8 mouse cellular contexts compared by ENCODE assay signal in genomic region chr7:135605002-135605803, GRCm38 (mm10).
DNase-seq lines count a peak whose midpoint lies in the region; ATAC-seq and TF ChIP-seq lines count a peak whose summit lies in the region.

No protein-coding gene starts in this region.

- H3K4me3 ChIP-seq in midbrain, embryonic 10.5 days: no peak overlapping the region
- H3K4me3 ChIP-seq in midbrain, embryonic 16.5 days (ENCODE audit: low read depth, low read length): no peak overlapping the region
- 0 out of 2 replicates have a peak overlapping the region, but pooled peaks have one; percentile 3 for H3K4me3 ChIP-seq in heart, embryonic 11.5 days (ENCODE audit: low read depth, low read length)
- no peak overlapping the region for H3K4me3 ChIP-seq in hindbrain, postnatal 0 days (ENCODE audit: low read length)

- no peaks in the 10 kb centered on the region for H3K9me3 ChIP-seq in midbrain, embryonic 10.5 days (replicated peaks)
- no peaks in the 10 kb centered on the region for H3K9me3 ChIP-seq in midbrain, embryonic 16.5 days (replicated peaks; ENCODE audit: control insufficient read depth, low read length, poor library complexity, severe bottlenecking)
- no peaks in the 10 kb centered on the region for H3K9me3 ChIP-seq in heart, embryonic 11.5 days (replicated peaks; ENCODE audit: control insufficient read depth, low read length)
- H3K9me3 ChIP-seq in hindbrain, postnatal 0 days (ENCODE audit: low read length): no peaks in the 10 kb centered on the region

- no peak for TF ChIP-seq CTCF in hindbrain, postnatal 0 days (IDR thresholded peaks at IDR 0.05; ENCODE audit: low read depth)

- peaks cover 23% of the 10 kb centered on the region for H3K4me1 ChIP-seq in midbrain, embryonic 10.5 days
- peaks cover 12% of the 10 kb centered on the region for H3K4me1 ChIP-seq in midbrain, embryonic 16.5 days (ENCODE audit: control insufficient read depth, insufficient read depth, low read length)
- peaks cover 21% of the 10 kb centered on the region for H3K4me1 ChIP-seq in heart, embryonic 11.5 days (ENCODE audit: control insufficient read depth, insufficient read depth, low read length)
- H3K4me1 ChIP-seq in hindbrain, postnatal 0 days (ENCODE audit: insufficient read depth, low read length): peaks cover 4% of the 10 kb centered on the region; the same call in 1 of the 2 replicates

- DNase-seq in midbrain, embryonic 10.5 days (ENCODE audit: low spot score): no peak
- DNase-seq in kidney, postnatal 25 days: peak; percentile 31 to 49
- no peak for DNase-seq in layer of hippocampus, postnatal 14 days (ENCODE audit: low spot score in 2 of 2)
- DNase-seq in hindbrain, postnatal 0 days (ENCODE audit: low spot score): no peak
- DNase-seq in spleen, adult 12 weeks (ENCODE audit: low spot score): no peak

- 71% methylated on average over 15 of the region's 15 CpGs for WGBS in midbrain, embryonic 10.5 days
- 65% methylated on average over 15 of the region's 15 CpGs for WGBS in midbrain, embryonic 16.5 days
- 34% methylated on average over 15 of the region's 15 CpGs for WGBS in heart, embryonic 11.5 days (ENCODE audit: insufficient replicate concordance)
- 70% methylated on average over 15 of the region's 15 CpGs for WGBS in hindbrain, postnatal 0 days

- no peaks in the 10 kb centered on the region for H3K27me3 ChIP-seq in midbrain, embryonic 10.5 days (ENCODE audit: low read depth, poor library complexity, severe bottlenecking)
- H3K27me3 ChIP-seq in midbrain, embryonic 16.5 days (ENCODE audit: control insufficient read depth, insufficient read depth, low read depth, low read length): no peaks in the 10 kb centered on the region
- H3K27me3 ChIP-seq in heart, embryonic 11.5 days (ENCODE audit: control insufficient read depth, insufficient read depth, low read length): no peaks in the 10 kb centered on the region
- no peaks in the 10 kb centered on the region for H3K27me3 ChIP-seq in hindbrain, postnatal 0 days (ENCODE audit: insufficient read depth, low read length)

- no peaks in the 10 kb centered on the region for H3K36me3 ChIP-seq in midbrain, embryonic 10.5 days
- H3K36me3 ChIP-seq in midbrain, embryonic 16.5 days (ENCODE audit: control insufficient read depth, insufficient read depth, low read length): no peaks in the 10 kb centered on the region
- H3K36me3 ChIP-seq in heart, embryonic 11.5 days (ENCODE audit: control insufficient read depth, insufficient read depth, low read length): no peaks in the 10 kb centered on the region
- no peaks in the 10 kb centered on the region for H3K36me3 ChIP-seq in hindbrain, postnatal 0 days (ENCODE audit: insufficient read depth, low read length)

- no peak for ATAC-seq in midbrain, embryonic 16.5 days
- peak; percentile 68 for ATAC-seq in heart, embryonic 11.5 days (replicated peaks; ENCODE audit: insufficient number of reproducible peaks, low FRiP score, low TSS enrichment)
- peak; percentile 47 for ATAC-seq in megakaryocyte progenitor cell, adult 5-6 weeks (replicated peaks; ENCODE audit: poor library complexity)
- ATAC-seq in hindbrain, postnatal 0 days: no peak

- no peak overlapping the region for H3K9ac ChIP-seq in midbrain, embryonic 16.5 days (ENCODE audit: low read depth, low read length)
- H3K9ac ChIP-seq in heart, embryonic 11.5 days (ENCODE audit: low read depth, low read length): peak overlapping the region; percentile 28; the same call in 1 of the 2 replicates
- H3K9ac ChIP-seq in hindbrain, postnatal 0 days (replicated peaks; ENCODE audit: low read length): no peak overlapping the region

- 0 out of 2 replicates have a peak overlapping the region, but pooled peaks have one; percentile 38 for H3K27ac ChIP-seq in midbrain, embryonic 10.5 days (replicated peaks)
- H3K27ac ChIP-seq in midbrain, embryonic 16.5 days (ENCODE audit: low read length): no peak overlapping the region
- peak overlapping the region; percentile 65 for H3K27ac ChIP-seq in heart, embryonic 11.5 days (ENCODE audit: low read depth, low read length)
- no peak overlapping the region for H3K27ac ChIP-seq in hindbrain, postnatal 0 days

- H3K4me2 ChIP-seq in midbrain, embryonic 16.5 days (ENCODE audit: low read length): no peak overlapping the region
- peak overlapping the region; percentile 39 for H3K4me2 ChIP-seq in heart, embryonic 11.5 days
- no peak overlapping the region for H3K4me2 ChIP-seq in hindbrain, postnatal 0 days (ENCODE audit: low read depth, low read length)

Comparison
In these comparisons a context has a peak if more than half of its experiments do, and no peak if none do; other contexts are left out.
1. H3K27ac ChIP-seq: peak in midbrain, embryonic 10.5 days (single experiment) and heart, embryonic 11.5 days (single experiment); none in midbrain, embryonic 16.5 days (single experiment) and hindbrain, postnatal 0 days (single experiment).
2. DNase-seq: peak in kidney, postnatal 25 days (2 of 2); none in midbrain, embryonic 10.5 days (single experiment), layer of hippocampus, postnatal 14 days (0 of 2), hindbrain, postnatal 0 days (single experiment) and spleen, adult 12 weeks (single experiment).
3. ATAC-seq: peak in heart, embryonic 11.5 days (single experiment) and megakaryocyte progenitor cell, adult 5-6 weeks (single experiment); none in midbrain, embryonic 16.5 days (single experiment) and hindbrain, postnatal 0 days (single experiment).